Mouse (Mus musculus) embryo, embryonic 11 days (tissue): ENCODE measurements at regions not wholly inside any gene's neighbourhood (a gene's known extent, or its start where the extent isn't known, plus 50 kb on each side); places are given as distances from the start of the nearest gene placed in this dataset.

ENCODE experiments used
- DNase-seq: peaks from one replicate; pipeline ENCODE4 v3.0.0-alpha.2; 2015

DNA sequence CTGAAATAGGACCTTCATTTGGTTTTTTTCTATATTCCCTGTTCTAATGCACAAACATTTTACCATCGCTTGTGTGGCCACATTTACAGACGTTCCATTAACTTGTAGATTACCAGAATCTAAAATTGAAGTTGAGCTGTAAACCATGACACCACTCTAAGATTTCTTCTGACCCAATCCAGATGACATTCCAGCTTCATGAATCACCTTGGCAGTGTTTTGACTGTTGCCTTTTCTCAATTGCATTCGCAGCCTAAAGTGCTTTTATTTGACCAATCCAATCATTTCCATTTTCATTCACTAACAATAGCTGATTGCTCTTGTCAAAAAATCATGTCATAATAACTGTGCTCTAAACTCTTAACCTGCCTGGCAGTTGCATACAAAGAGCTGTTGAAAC lies 144.8 kb downstream of the Mdfic start:
- no peak for DNase-seq

- DNase-seq = no peak
These were observed 161.9 kb downstream of the Mdfic start for GRCm38 (mm10) chr6:15882288-15882903.

- DNase-seq = no peak
These were observed 172.6 kb downstream of the Mdfic start for GRCm38 (mm10) chr6:15893066-15893465.

GRCm38 (mm10) chr6:15900495-15900894 lies 180.0 kb downstream of the Mdfic start:
- DNase-seq = no peak

DNA sequence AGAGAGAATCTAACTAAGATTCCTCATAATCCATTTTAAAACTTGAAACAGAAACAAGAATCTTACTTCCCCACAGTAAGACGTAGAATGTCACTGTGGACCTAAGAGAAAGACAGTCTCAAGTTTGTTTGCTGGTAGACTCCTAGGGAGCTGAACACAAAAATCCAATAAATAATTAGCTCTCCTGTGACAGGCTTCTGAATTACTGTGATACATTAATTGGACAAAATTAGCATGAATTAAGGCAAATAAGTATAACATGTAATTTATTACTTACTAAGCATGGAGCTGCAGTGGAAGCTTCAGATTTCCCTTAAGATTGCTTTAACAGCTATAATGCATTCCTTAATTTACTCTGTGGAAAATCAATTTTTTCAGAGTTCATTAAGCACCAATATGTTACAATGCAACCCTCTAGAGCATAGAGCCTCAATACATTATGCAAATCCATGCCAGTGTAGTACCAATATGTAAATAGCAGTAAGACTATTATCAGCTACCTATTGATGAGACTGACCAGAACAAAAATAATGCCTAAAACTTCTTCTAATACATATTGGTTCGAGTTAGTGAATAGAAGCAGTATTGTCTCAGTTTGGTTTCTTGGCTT lies 182.3 kb downstream of the Mdfic start:
- DNase-seq = no peak

DNA sequence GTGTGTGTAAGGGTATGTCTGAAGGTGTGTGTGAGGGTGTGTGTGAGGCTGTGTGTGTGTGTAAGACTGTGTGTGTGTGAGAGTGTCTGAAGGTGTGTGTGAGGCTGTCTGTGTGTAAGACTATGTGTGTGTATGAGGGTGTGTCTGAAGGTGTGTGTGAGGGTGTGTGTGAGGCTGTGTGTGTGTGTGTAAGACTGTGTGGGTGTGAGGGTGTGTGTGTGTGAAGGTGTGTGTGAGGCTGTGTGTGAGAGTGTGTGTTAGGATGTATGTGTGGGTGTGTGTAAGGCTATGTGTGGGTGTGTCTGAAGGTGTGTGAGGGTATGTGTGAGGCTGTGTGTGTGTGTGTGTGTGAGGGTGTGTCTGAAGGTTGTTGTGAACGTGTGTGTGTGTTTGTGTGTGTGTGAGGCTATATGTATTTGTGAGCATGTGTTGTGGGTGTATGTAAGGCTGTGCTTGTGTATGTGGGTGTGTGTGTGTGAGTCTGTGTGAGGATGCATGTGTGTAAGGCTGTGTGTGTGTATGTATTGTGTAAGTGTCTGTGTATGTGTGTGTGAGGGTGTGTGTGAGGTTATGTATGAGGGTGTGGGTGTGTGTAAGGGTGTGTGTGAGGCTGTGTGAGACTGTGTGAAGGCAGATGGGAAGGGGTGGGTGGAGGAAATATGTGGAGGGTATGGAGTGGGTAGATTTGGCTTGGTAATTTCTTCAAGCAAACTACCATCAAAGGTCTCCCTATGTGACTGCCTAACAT lies 190.1 kb downstream of the Mdfic start:
- DNase-seq = no peak

- no peak for DNase-seq
These were observed 209.2 kb downstream of the Mdfic start for GRCm38 (mm10) chr6:15929650-15930049.

DNA sequence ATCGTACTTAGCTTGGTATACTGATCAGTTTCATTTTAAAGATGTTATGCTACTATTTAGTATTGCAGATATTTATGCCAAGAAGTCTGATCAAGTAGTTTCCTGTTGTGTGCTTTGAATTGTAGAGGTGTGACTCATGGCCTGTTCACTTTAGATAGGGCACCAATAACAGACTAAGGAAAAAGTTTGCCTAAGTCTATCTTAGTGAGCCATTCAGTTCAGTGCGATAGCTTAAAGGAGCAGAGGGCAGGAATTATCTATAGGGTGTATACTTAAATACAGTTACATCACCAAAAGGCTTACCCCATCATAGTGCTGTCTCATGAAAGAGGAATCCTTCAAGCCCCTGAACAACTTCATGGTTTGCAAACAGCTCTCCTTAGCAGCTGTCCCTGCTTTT lies 229.8 kb downstream of the Mdfic start:
- DNase-seq = no peak

- peak; percentile 12 for DNase-seq
These were observed 266.9 kb downstream of the Mdfic start for GRCm38 (mm10) chr6:15987334-15987733.
